Mouse (Mus musculus): Measurements from ENCODE around the gene Gsg1l.

DNA sequence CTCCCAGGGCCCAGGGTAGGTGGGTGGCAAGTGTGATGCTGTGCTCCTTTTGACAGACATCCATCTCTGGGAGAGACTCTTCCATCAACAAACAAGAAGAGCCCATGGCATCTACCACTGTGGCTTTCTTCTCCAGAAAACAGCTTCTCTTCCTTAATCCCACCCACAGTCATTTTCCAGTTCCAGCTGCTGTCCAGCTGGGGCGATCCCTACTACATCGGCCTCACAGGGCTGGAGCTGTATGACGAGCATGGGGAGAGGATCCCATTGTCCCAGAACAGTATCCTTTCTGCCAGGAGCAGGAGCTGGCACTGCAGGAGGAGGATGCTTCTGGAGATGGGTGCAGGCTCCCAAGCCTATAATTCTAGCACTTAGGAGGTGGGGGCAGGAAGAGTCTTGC lies 213.6 kb downstream of the Gsg1l start:
- no peak for TF ChIP-seq EP300 (IDR thresholded peaks at IDR 0.05; ENCODE audit: low read depth)
- no peak for TF ChIP-seq CTCF (IDR thresholded peaks at IDR 0.05; ENCODE audit: low read depth)

Measured in liver, embryonic 14.5 days (tissue).